Mouse (Mus musculus) cerebellum, postnatal 36 days (tissue): ENCODE data around the gene Vwc2.
A peak's percentile ranks its signal among the peaks of the same experiment; 100 is the strongest.

Source experiments
- DNase-seq, 2 experiments: peaks; one replicate each; pipeline ENCODE4 v3.0.0; 2021 to 2022; ENCODE audit warnings: mixed read lengths in 2 of 2

The Vwc2 gene

GRCm38 (mm10) chr11:11113576-11114233 is at the start of gene Vwc2:
Gene Vwc2 (plus strand): TSS chr11:11114223.
- DNase-seq, result no peak

- no peak for DNase-seq
Observed at GRCm38 (mm10) chr11:11088162-11088756, 25.8 kb upstream of the Vwc2 start.

GRCm38 (mm10) chr11:11097606-11098005 is 16.4 kb upstream of the Vwc2 start:
- DNase-seq, result no peak

- DNase-seq, result no peak
Observed at GRCm38 (mm10) chr11:11098282-11098681, 15.7 kb upstream of the Vwc2 start.

- DNase-seq, result no peak
Observed at GRCm38 (mm10) chr11:11099011-11099410, 15.0 kb upstream of the Vwc2 start.

GRCm38 (mm10) chr11:11102182-11102581 is 11.8 kb upstream of the Vwc2 start:
- no peak for DNase-seq

GRCm38 (mm10) chr11:11102620-11103019 is 11.4 kb upstream of the Vwc2 start:
- DNase-seq, result no peak

- DNase-seq, result no peak
Observed at GRCm38 (mm10) chr11:11108922-11109321, 5.1 kb upstream of the Vwc2 start.

GRCm38 (mm10) chr11:11114234-11115030 is 409 bp downstream of the Vwc2 start:
- no peak for DNase-seq

GRCm38 (mm10) chr11:11115031-11115647 is 1.1 kb downstream of the Vwc2 start:
- no peak for DNase-seq

- no peak for DNase-seq
Observed at GRCm38 (mm10) chr11:11115648-11116590, 1.9 kb downstream of the Vwc2 start.

GRCm38 (mm10) chr11:11116736-11117135 is 2.7 kb downstream of the Vwc2 start:
- no peak for DNase-seq

- no peak for DNase-seq
Observed at GRCm38 (mm10) chr11:11122866-11123265, 8.8 kb downstream of the Vwc2 start.

- DNase-seq, result peak; percentile 6 to 19
Observed at GRCm38 (mm10) chr11:11131414-11132077, 17.5 kb downstream of the Vwc2 start.

GRCm38 (mm10) chr11:11140622-11141021 is 26.6 kb downstream of the Vwc2 start:
- no peak for DNase-seq

GRCm38 (mm10) chr11:11152681-11153080 is 38.7 kb downstream of the Vwc2 start:
- DNase-seq, result no peak

- no peak for DNase-seq
Observed at GRCm38 (mm10) chr11:11171396-11171795, 57.4 kb downstream of the Vwc2 start.

- DNase-seq, result no peak
Observed at GRCm38 (mm10) chr11:11175259-11175658, 61.2 kb downstream of the Vwc2 start.

- no peak for DNase-seq
Observed at GRCm38 (mm10) chr11:11182705-11183104, 68.7 kb downstream of the Vwc2 start.

- no peak for DNase-seq
Observed at GRCm38 (mm10) chr11:11223162-11223561, 109.1 kb downstream of the Vwc2 start.

- no peak for DNase-seq
Observed at GRCm38 (mm10) chr11:11239346-11239745, 125.3 kb downstream of the Vwc2 start.
